Mouse (Mus musculus) cerebellum, adult 2 months (tissue): ENCODE measurements around the gene Limch1. TPM values are rescaled to one million over a fixed set of nuclear protein-coding genes. Genes with fewer than 3 reads are reported as not detected.

Experiments
- DNase-seq, 2 experiments: peaks; one replicate each; pipeline ENCODE4 v3.0.0; 2021
- H3K27ac ChIP-seq: fragments of 200-500 bp; 2 replicates; pipeline ENCODE4 v1.5.1; 2012; ENCODE audit warnings: low read length, control low read depth, inconsistent platforms; ENCODE audit not compliant: insufficient read depth
- H3K27me3 ChIP-seq: fragments of 200-500 bp; 2 replicates; pipeline ENCODE4 v1.6.1; 2012; ENCODE audit warnings: inconsistent platforms, mild to moderate bottlenecking, low read length, moderate library complexity; ENCODE audit not compliant: control insufficient read depth, insufficient read depth
- H3K4me1 ChIP-seq: fragments of 200-500 bp; 2 replicates; pipeline ENCODE4 v1.6.1; 2011; ENCODE audit warnings: low read length; ENCODE audit not compliant: control insufficient read depth, insufficient read depth
- H3K4me3 ChIP-seq: fragments of 200-500 bp; replicated peaks from 2 replicates; pipeline ENCODE3; 2011; ENCODE audit warnings: mild to moderate bottlenecking, low read depth, low read length, control low read depth; ENCODE audit not compliant: insufficient read depth
- CTCF ChIP-seq: fragments of 200-500 bp; IDR thresholded peaks from 2 replicates; pipeline ENCODE4 v1.5.1; 2011; ENCODE audit warnings: low read depth, mild to moderate bottlenecking, control low read depth, low read length, moderate library complexity, borderline replicate concordance; ENCODE audit not compliant: insufficient read depth
- POLR2A ChIP-seq: fragments of 200-500 bp; IDR thresholded peaks from 2 replicates; pipeline ENCODE4 v1.6.1; 2011; ENCODE audit warnings: low read length, control low read depth, borderline replicate concordance; ENCODE audit not compliant: insufficient read depth
- WGBS: fragments of 180-500 bp; shearing (Covaris S2); methylation state at CpG from one replicate; pipeline ENCODE4 v1.1.7; 2018; 5-methylcytosine and 5-hydroxymethylcytosine counted together
- polyA plus RNA-seq: library from polyadenylated mRNA; depleted of rRNA; stranded (reverse); fragments of >200 nt; gene quantifications from 2 replicates; pipeline ENCODE4 v1.2.3, GENCODE M21; 2012

Gene Limch1
- polyA plus RNA-seq, 1 experiment: 68.1 TPM

GRCm38 (mm10) chr5:66897584-66897983 is 152.0 kb downstream of the Limch1 start:
- Histone ChIP-seq H3K4me3 (no peak overlapping the region), H3K27ac (no peak overlapping the region), H3K27me3 (no peaks in the 10 kb centered on the region), H3K4me1 (no peaks in the 10 kb centered on the region)
- no peak for TF ChIP-seq CTCF
- TF ChIP-seq POLR2A: no peak
- 92% methylated on average over 5 of the region's 5 CpGs for WGBS
- no peak for DNase-seq

GRCm38 (mm10) chr5:66898252-66898651 is 152.6 kb downstream of the Limch1 start:
- no peak overlapping the region for H3K27ac ChIP-seq

GRCm38 (mm10) chr5:66898811-66899430 is 153.3 kb downstream of the Limch1 start:
- no peak for DNase-seq
- Histone ChIP-seq H3K4me3 (no peak overlapping the region), H3K4me1 (no peaks in the 10 kb centered on the region), H3K27ac (no peak overlapping the region), H3K27me3 (no peaks in the 10 kb centered on the region)
- no peak for TF ChIP-seq POLR2A
- no peak for TF ChIP-seq CTCF
- 67% methylated on average over 9 of the region's 9 CpGs for WGBS

More at GRCm38 (mm10) chr5:66898252-66898651, 152.6 kb downstream of the Limch1 start:
- 95% methylated on average over 1 of the region's 1 CpGs for WGBS
- Histone ChIP-seq H3K4me3 (no peak overlapping the region), H3K27me3 (no peaks in the 10 kb centered on the region), H3K4me1 (no peaks in the 10 kb centered on the region)
- TF ChIP-seq CTCF (no peak), POLR2A (no peak)
- DNase-seq: no peak

- Histone ChIP-seq H3K4me1 (peaks cover 2% of the 10 kb centered on the region; the same call in 1 of the 2 replicates), H3K4me3 (no peak overlapping the region), H3K27ac (no peak overlapping the region), H3K27me3 (no peaks in the 10 kb centered on the region)
- no peak for TF ChIP-seq CTCF
- no peak for TF ChIP-seq POLR2A
- DNase-seq: no peak
- 96% methylated on average over 4 of the region's 4 CpGs for WGBS
Measured at GRCm38 (mm10) chr5:66901116-66901515, 155.5 kb downstream of the Limch1 start.

- H3K27me3 ChIP-seq: no peaks in the 10 kb centered on the region
- H3K4me1 ChIP-seq: peaks cover 7% of the 10 kb centered on the region; the same call in 1 of the 2 replicates
- H3K27ac ChIP-seq: no peak overlapping the region
- DNase-seq: no peak
- no peak overlapping the region for H3K4me3 ChIP-seq
- TF ChIP-seq CTCF: no peak
- no peak for TF ChIP-seq POLR2A
- WGBS: 58% methylated on average over 6 of the region's 6 CpGs
Measured at GRCm38 (mm10) chr5:66904835-66905234, 159.2 kb downstream of the Limch1 start.

GRCm38 (mm10) chr5:66908883-66909282 is 163.3 kb downstream of the Limch1 start:
- no peak overlapping the region for H3K4me3 ChIP-seq
- peaks cover 11% of the 10 kb centered on the region; the same call in 1 of the 2 replicates for H3K4me1 ChIP-seq
- H3K27ac ChIP-seq: no peak overlapping the region
- DNase-seq: peak; percentile 49 to 61
- WGBS: 61% methylated on average over 9 of the region's 9 CpGs
- no peaks in the 10 kb centered on the region for H3K27me3 ChIP-seq
- TF ChIP-seq POLR2A: no peak
- TF ChIP-seq CTCF: no peak

- Histone ChIP-seq H3K27me3 (no peaks in the 10 kb centered on the region), H3K4me3 (no peak overlapping the region), H3K27ac (no peak overlapping the region), H3K4me1 (peaks cover 11% of the 10 kb centered on the region; the same call in 1 of the 2 replicates)
- WGBS: 14% methylated on average over 2 of the region's 2 CpGs
- TF ChIP-seq POLR2A (no peak), CTCF (no peak)
- no peak for DNase-seq
Measured at GRCm38 (mm10) chr5:66909962-66910361, 164.3 kb downstream of the Limch1 start.

- 47% methylated on average over 9 of the region's 9 CpGs for WGBS
- peak in 1 of 2 experiments; percentile 49 for DNase-seq
- H3K4me3 ChIP-seq: no peak overlapping the region
- H3K4me1 ChIP-seq: peaks cover 8% of the 10 kb centered on the region; the same call in 1 of the 2 replicates
- no peaks in the 10 kb centered on the region for H3K27me3 ChIP-seq
- no peak for TF ChIP-seq POLR2A
- no peak for TF ChIP-seq CTCF
- H3K27ac ChIP-seq: no peak overlapping the region
Measured at GRCm38 (mm10) chr5:66910610-66911009, 165.0 kb downstream of the Limch1 start.
